In the genomic region with DNA sequence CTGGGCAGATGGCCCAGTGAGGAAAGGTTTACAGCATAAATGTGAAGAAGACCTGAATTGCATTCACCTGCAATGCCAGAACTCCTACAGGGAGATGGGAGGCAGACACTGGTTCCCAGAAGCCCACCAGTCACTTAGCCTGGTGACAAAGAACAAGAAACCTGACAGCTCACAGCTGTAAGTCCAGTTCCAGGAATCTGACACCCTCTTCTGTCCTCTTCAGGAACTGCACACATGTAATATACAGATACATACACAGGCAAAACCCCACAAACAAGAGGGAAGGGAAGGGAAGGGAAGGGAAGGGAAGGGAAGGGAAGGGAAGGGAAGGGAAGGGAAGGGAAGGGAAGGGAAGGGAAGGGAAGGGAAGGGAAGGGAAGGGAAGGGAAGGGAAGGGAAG, we compare ENCODE assay signal across 12 mouse cellular contexts.
DNase-seq lines count a peak whose midpoint lies in the region; ATAC-seq and TF ChIP-seq lines count a peak whose summit lies in the region.
"Had no signal": no experiment of that assay in that cellular context is flagged by ENCODE, and none has a peak within 500 bp of the region (broad histone marks: within the 10 kb centered on the region; RNA-seq: fewer than 3 reads in every experiment).

No protein-coding gene starts in this region.

- no peak overlapping the region for H3K9ac ChIP-seq in intestine, postnatal 0 days (ENCODE audit: low read depth, low read length)
- H3K9ac ChIP-seq in intestine, embryonic 16.5 days (ENCODE audit: low read depth, low read length): no peak overlapping the region
- H3K9ac ChIP-seq: neural tube, embryonic 12.5 days had no signal

- peak; percentile 6 for DNase-seq in 3T3-L1 (ENCODE audit: low read depth, low spot score)
- DNase-seq in A20 (ENCODE audit: low read depth, low spot score): peak; percentile 50
- DNase-seq in embryo, embryonic 10.5 days (ENCODE audit: low spot score): peak; percentile 27
- DNase-seq in spleen, postnatal 4 days (ENCODE audit: low spot score in 2 of 2): no peak
- DNase-seq in urinary bladder, adult 2 months (ENCODE audit: low spot score): no peak
- DNase-seq: adrenal gland, adult 2 months; cerebellum, adult 2 months had no signal

- no peaks in the 10 kb centered on the region for H3K27me3 ChIP-seq in intestine, postnatal 0 days (replicated peaks; ENCODE audit: control insufficient read depth, insufficient read depth, low read length)
- no peaks in the 10 kb centered on the region for H3K27me3 ChIP-seq in intestine, embryonic 16.5 days (replicated peaks; ENCODE audit: control insufficient read depth, insufficient read depth, low read length)
- H3K27me3 ChIP-seq: megakaryocyte, embryonic 14.5 days; neural tube, embryonic 12.5 days had no signal

- peak; percentile 46 for TF ChIP-seq CTCF in intestine, postnatal 0 days (IDR thresholded peaks at IDR 0.05; ENCODE audit: low read depth)

- no peak for ATAC-seq in intestine, postnatal 0 days
- no peak for ATAC-seq in intestine, embryonic 16.5 days

- H3K36me3 ChIP-seq in intestine, postnatal 0 days (ENCODE audit: control insufficient read depth, insufficient read depth): no peaks in the 10 kb centered on the region
- no peaks in the 10 kb centered on the region for H3K36me3 ChIP-seq in intestine, embryonic 16.5 days (ENCODE audit: control insufficient read depth, insufficient read depth, low read length)
- H3K36me3 ChIP-seq: limb, embryonic 10.5 days; neural tube, embryonic 12.5 days had no signal

- H3K4me2 ChIP-seq in intestine, postnatal 0 days (replicated peaks; ENCODE audit: low read depth): no peak overlapping the region
- no peak overlapping the region for H3K4me2 ChIP-seq in intestine, embryonic 16.5 days (ENCODE audit: low read depth, low read length)
- H3K4me2 ChIP-seq: neural tube, embryonic 12.5 days had no signal

- H3K4me3 ChIP-seq in intestine, postnatal 0 days (ENCODE audit: low read depth, low read length): no peak overlapping the region
- no peak overlapping the region for H3K4me3 ChIP-seq in intestine, embryonic 16.5 days (ENCODE audit: low read length)
- H3K4me3 ChIP-seq: limb, embryonic 10.5 days; megakaryocyte, embryonic 14.5 days; neural tube, embryonic 12.5 days had no signal

- H3K9me3 ChIP-seq in intestine, postnatal 0 days (ENCODE audit: control insufficient read depth): no peaks in the 10 kb centered on the region
- H3K9me3 ChIP-seq in intestine, embryonic 16.5 days (ENCODE audit: control insufficient read depth, low read length): no peaks in the 10 kb centered on the region
- H3K9me3 ChIP-seq: limb, embryonic 10.5 days; megakaryocyte, embryonic 14.5 days; neural tube, embryonic 12.5 days had no signal

- no peaks in the 10 kb centered on the region for H3K4me1 ChIP-seq in intestine, postnatal 0 days (replicated peaks; ENCODE audit: control insufficient read depth, insufficient read depth, low read length)
- no peaks in the 10 kb centered on the region for H3K4me1 ChIP-seq in intestine, embryonic 16.5 days (ENCODE audit: control insufficient read depth, insufficient read depth, low read length)
- H3K4me1 ChIP-seq: limb, embryonic 10.5 days; megakaryocyte, embryonic 14.5 days; neural tube, embryonic 12.5 days had no signal

- no peak overlapping the region for H3K27ac ChIP-seq in intestine, postnatal 0 days (ENCODE audit: low read depth, low read length)
- no peak overlapping the region for H3K27ac ChIP-seq in intestine, embryonic 16.5 days (ENCODE audit: low read length)
- H3K27ac ChIP-seq: limb, embryonic 10.5 days; neural tube, embryonic 12.5 days had no signal

Comparison
In these comparisons a context has a peak if more than half of its experiments do, and no peak if none do; other contexts are left out.
1. DNase-seq: peak in 3T3-L1 (single experiment), A20 (single experiment) and embryo, embryonic 10.5 days (single experiment); none in spleen, postnatal 4 days (0 of 2) and urinary bladder, adult 2 months (single experiment).